8 mouse cellular contexts compared by ENCODE assay signal in genomic region chr11:49871914-49872313, GRCm38 (mm10). TPM values are rescaled to one million over a fixed set of nuclear protein-coding genes. Genes with fewer than 3 reads are reported as not detected.
A peak's percentile ranks its signal among the peaks of the same experiment; 100 is the strongest.
DNase-seq lines count a peak whose midpoint lies in the region; ATAC-seq and TF ChIP-seq lines count a peak whose summit lies in the region.

No protein-coding gene starts in this region.

- H3K36me3 ChIP-seq in C2C12 (ENCODE audit: control insufficient read depth, insufficient read depth) = peaks cover 35% of the 10 kb centered on the region
- H3K36me3 ChIP-seq in forebrain, embryonic 15.5 days = peaks cover 41% of the 10 kb centered on the region

- H3K27ac ChIP-seq in forebrain, embryonic 15.5 days (replicated peaks) = no peak overlapping the region

- H3K4me1 ChIP-seq in forebrain, embryonic 15.5 days = peaks cover 3% of the 10 kb centered on the region

- H3K79me2 ChIP-seq in C2C12 (ENCODE audit: control insufficient read depth, insufficient read depth) = no peaks in the 10 kb centered on the region

- H3K4me3 ChIP-seq in C2C12 (ENCODE audit: insufficient read depth, poor library complexity, severe bottlenecking) = no peak overlapping the region
- no peak overlapping the region for H3K4me3 ChIP-seq in forebrain, embryonic 15.5 days

- H3K79me3 ChIP-seq in C2C12 (ENCODE audit: low read depth) = no peaks in the 10 kb centered on the region

- no peak overlapping the region for H3K9ac ChIP-seq in forebrain, embryonic 15.5 days (replicated peaks)

- peak; percentile 15 for TF ChIP-seq CTCF in C2C12 (IDR thresholded peaks at IDR 0.05; ENCODE audit: control insufficient read depth, insufficient read depth, insufficient read length)

- no peak overlapping the region for H3K4me2 ChIP-seq in forebrain, embryonic 15.5 days (replicated peaks)

- peak; percentile 23 to 75 for DNase-seq in adrenal gland, adult (ENCODE audit: inconsistent age in 2 of 2, low spot score in 1 of 2)
- DNase-seq in adrenal gland, postnatal 25 days = no peak
- DNase-seq in c-Kit-positive CD71-positive TER-119-negative erythroid progenitor cells, embryonic 14.5 days (ENCODE audit: low read depth) = peak; percentile 33
- DNase-seq in kidney, postnatal 10 days = peak; percentile 67
- peak; percentile 21 to 51 for DNase-seq in lung, postnatal 4 days
- peak; percentile 24 for DNase-seq in spleen, adult 12 weeks (ENCODE audit: low spot score)

- ATAC-seq in forebrain, embryonic 15.5 days (replicated peaks) = peak; percentile 71

- no peak overlapping the region for H3ac ChIP-seq in C2C12 (ENCODE audit: control insufficient read depth, insufficient read length, low read depth)

- 49% methylated on average over 6 of the region's 6 CpGs for WGBS in forebrain, embryonic 15.5 days

- H3K9me3 ChIP-seq in forebrain, embryonic 15.5 days = no peaks in the 10 kb centered on the region

- H3K27me3 ChIP-seq in C2C12 (ENCODE audit: control insufficient read depth, insufficient read depth, insufficient read length) = no peaks in the 10 kb centered on the region
- no peaks in the 10 kb centered on the region for H3K27me3 ChIP-seq in forebrain, embryonic 15.5 days

TF ChIP-seq in C2C12, 6 proteins besides CTCF, POLR2A, EP300 and RAD21:
- TF ChIP-seq FOSL1 (IDR thresholded peaks at IDR 0.05; ENCODE audit: insufficient read depth, low read length, poor library complexity, severe bottlenecking) (no peak), CEBPB (IDR thresholded peaks at IDR 0.05; ENCODE audit: low read depth) (no peak), MYOD1 (IDR thresholded peaks at IDR 0.05; ENCODE audit: control insufficient read depth, insufficient read length, low read depth) (peak; percentile 39), MAX (IDR thresholded peaks at IDR 0.05) (no peak), USF1 (IDR thresholded peaks at IDR 0.05; ENCODE audit: low read depth) (no peak)
TF ChIP-seq in C2C12: peak in this region for 1.

RNA-seq across cellular contexts. Expression of gene Mapk9, which starts 25.4 kb away (rescaled TPM):
- 65.6 and 76.5 TPM in 2 replicates for total RNA-seq in adrenal gland, postnatal 25 days (2021)
- 10.1 TPM for polyA plus RNA-seq in C2C12 (2012; fragmentation: generic; extraction: Trizol)
- 46.8 and 47.2 TPM in 2 replicates for polyA plus RNA-seq in forebrain, embryonic 15.5 days (2015; fragmentation: Nextera tagmentation; extraction: Ambion mirVana)

RNA-seq across cellular contexts. Expression of gene Rasgef1c, which starts 29.7 kb away (rescaled TPM):
- total RNA-seq in adrenal gland, postnatal 25 days (2021) = 0.49 TPM in 1 of 2 replicates, not detected in the other
- polyA plus RNA-seq in C2C12 (2012; fragmentation: generic; extraction: Trizol) = not detected
- polyA plus RNA-seq in forebrain, embryonic 15.5 days (2015; fragmentation: Nextera tagmentation; extraction: Ambion mirVana) = 11.8 and 14.8 TPM in 2 replicates

Comparison
In these comparisons a context has a peak if more than half of its experiments do, and no peak if none do; other contexts are left out.
1. RNA of gene Rasgef1c, which starts 29.7 kb away (polyA plus RNA-seq): 11.8 to 14.8 TPM in forebrain, embryonic 15.5 days; not detected in C2C12 (single experiment); every median in the first group is over 10 times any median in the second.